Mouse (Mus musculus): Measurements from ENCODE around the gene Best2.

GRCm38 (mm10) chr8:84974543-84975142 is 39.7 kb downstream of the Best2 start:
- TF ChIP-seq CTCF (IDR thresholded peaks at IDR 0.05; ENCODE audit: borderline replicate concordance, insufficient read depth, low read depth, low read length) (no peak), POLR2A (IDR thresholded peaks at IDR 0.05; ENCODE audit: borderline replicate concordance, insufficient read depth, low read length) (no peak)

Measured in cerebellum, adult 2 months (tissue).